Mouse (Mus musculus) liver, embryonic 11.5 days (tissue): ENCODE results near the gene Psmd14. TPM values are rescaled to one million over a fixed set of nuclear protein-coding genes. Genes with fewer than 3 reads are reported as not detected.

Experiments used
- ATAC-seq: fragments of 200-750 bp; cut with Nextera tagmentation; replicated peaks from 2 replicates; pipeline ENCODE4 v1.8.0; 2017; ENCODE audit warnings: moderate number of reproducible peaks, mild to moderate bottlenecking, moderate TSS enrichment, moderate library complexity; ENCODE audit not compliant: low FRiP score
- DNase-seq: peaks from one replicate; pipeline ENCODE4 v3.0.0-alpha.2; 2017; ENCODE audit warnings: low spot score
- H3K27ac ChIP-seq: fragments of 300-500 bp; sonication (generic); 2 replicates; pipeline ENCODE4 v1.5.1; 2014; ENCODE audit warnings: mild to moderate bottlenecking, low read depth, low read length, control low read depth
- H3K27me3 ChIP-seq: fragments of 300-500 bp; sonication (generic); replicated peaks from 2 replicates; pipeline ENCODE4 v1.6.1; 2014; ENCODE audit warnings: low read length, mixed read lengths; ENCODE audit not compliant: control insufficient read depth, insufficient read depth
- H3K36me3 ChIP-seq: fragments of 300-500 bp; sonication (generic); 2 replicates; pipeline ENCODE4 v1.6.1; 2014; ENCODE audit warnings: mild to moderate bottlenecking, low read length, moderate library complexity, mixed read lengths; ENCODE audit not compliant: control insufficient read depth, insufficient read depth
- H3K4me1 ChIP-seq: fragments of 300-500 bp; sonication (generic); replicated peaks from 2 replicates; pipeline ENCODE4 v1.6.1; 2014; ENCODE audit warnings: low read length, mixed read lengths; ENCODE audit not compliant: control insufficient read depth, insufficient read depth
- H3K4me2 ChIP-seq: fragments of 300-500 bp; sonication (generic); 2 replicates; pipeline ENCODE4 v1.6.1; 2014; ENCODE audit warnings: mild to moderate bottlenecking, control low read depth, moderate library complexity
- H3K4me3 ChIP-seq: fragments of 300-500 bp; sonication (generic); 2 replicates; pipeline ENCODE4 v1.5.1; 2014; ENCODE audit warnings: low read depth, low read length, control low read depth
- H3K9ac ChIP-seq: fragments of 300-500 bp; sonication (generic); 2 replicates; pipeline ENCODE4 v1.6.1; 2014; ENCODE audit warnings: low read depth, low read length, control low read depth
- H3K9me3 ChIP-seq: fragments of 300-500 bp; sonication (generic); 2 replicates; pipeline ENCODE4 v1.6.1; 2016; ENCODE audit warnings: low read length, inconsistent platforms, mixed read lengths; ENCODE audit not compliant: control insufficient read depth
- WGBS: fragments of 180-500 bp; shearing (Covaris S2); extraction: QIAGEN DNeasy Blood & Tissue Kit; methylation state at CpG from one replicate; pipeline ENCODE4 v1.1.7; 2014; 5-methylcytosine and 5-hydroxymethylcytosine counted together
- polyA plus RNA-seq: library from polyadenylated mRNA; unstranded; fragments of >200 nt; fragmentation: Nextera tagmentation; extraction: Ambion mirVana; gene quantifications from 2 replicates; pipeline ENCODE4 v1.2.1, GENCODE M21; 2014

Psmd14 gene
- polyA plus RNA-seq, 1 experiment from 2014 or later: 247 TPM

DNA sequence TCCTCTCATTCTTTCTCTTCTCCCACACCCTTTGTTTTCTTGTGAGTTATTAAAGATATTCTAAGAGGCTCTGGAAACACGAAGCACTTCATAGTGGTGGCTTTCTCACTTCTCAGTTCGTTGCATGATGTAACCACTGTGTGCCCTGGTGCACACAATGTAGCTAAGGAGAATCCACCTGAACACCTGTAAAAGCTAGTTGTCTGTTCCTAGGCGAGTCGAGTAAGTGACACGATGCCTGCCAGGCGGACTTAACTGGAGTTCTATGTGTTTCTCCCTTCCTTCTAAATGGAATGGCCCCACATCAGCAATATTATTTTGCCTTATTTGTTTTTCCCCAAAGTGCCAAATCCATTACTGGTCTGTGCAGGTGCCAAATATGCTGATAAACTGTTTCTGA, 101.6 kb downstream of the Psmd14 start:
- DNase-seq (peak; percentile 40), ATAC-seq (no peak)
- H3K9me3 ChIP-seq: no peaks in the 10 kb centered on the region
- H3K4me2 ChIP-seq: no peak overlapping the region
- H3K27me3 ChIP-seq: peaks cover 86% of the 10 kb centered on the region
- no peak overlapping the region for H3K4me3 ChIP-seq
- H3K4me1 ChIP-seq: peaks cover 10% of the 10 kb centered on the region
- WGBS: 9% methylated on average over 6 of the region's 6 CpGs
- no peak overlapping the region for H3K27ac ChIP-seq
- no peak overlapping the region for H3K9ac ChIP-seq
- H3K36me3 ChIP-seq: no peaks in the 10 kb centered on the region

- Histone ChIP-seq H3K4me1 (peaks cover 10% of the 10 kb centered on the region), H3K27me3 (peaks cover 82% of the 10 kb centered on the region), H3K4me3 (no peak overlapping the region), H3K27ac (no peak overlapping the region), H3K9ac (no peak overlapping the region), H3K4me2 (no peak overlapping the region), H3K36me3 (no peaks in the 10 kb centered on the region), H3K9me3 (no peaks in the 10 kb centered on the region)
- 23% methylated on average over 1 of the region's 1 CpGs for WGBS
- no peak for DNase-seq
- ATAC-seq: no peak
These were observed 102.0 kb downstream of the Psmd14 start for GRCm38 (mm10) chr2:61813521-61813920.

DNA sequence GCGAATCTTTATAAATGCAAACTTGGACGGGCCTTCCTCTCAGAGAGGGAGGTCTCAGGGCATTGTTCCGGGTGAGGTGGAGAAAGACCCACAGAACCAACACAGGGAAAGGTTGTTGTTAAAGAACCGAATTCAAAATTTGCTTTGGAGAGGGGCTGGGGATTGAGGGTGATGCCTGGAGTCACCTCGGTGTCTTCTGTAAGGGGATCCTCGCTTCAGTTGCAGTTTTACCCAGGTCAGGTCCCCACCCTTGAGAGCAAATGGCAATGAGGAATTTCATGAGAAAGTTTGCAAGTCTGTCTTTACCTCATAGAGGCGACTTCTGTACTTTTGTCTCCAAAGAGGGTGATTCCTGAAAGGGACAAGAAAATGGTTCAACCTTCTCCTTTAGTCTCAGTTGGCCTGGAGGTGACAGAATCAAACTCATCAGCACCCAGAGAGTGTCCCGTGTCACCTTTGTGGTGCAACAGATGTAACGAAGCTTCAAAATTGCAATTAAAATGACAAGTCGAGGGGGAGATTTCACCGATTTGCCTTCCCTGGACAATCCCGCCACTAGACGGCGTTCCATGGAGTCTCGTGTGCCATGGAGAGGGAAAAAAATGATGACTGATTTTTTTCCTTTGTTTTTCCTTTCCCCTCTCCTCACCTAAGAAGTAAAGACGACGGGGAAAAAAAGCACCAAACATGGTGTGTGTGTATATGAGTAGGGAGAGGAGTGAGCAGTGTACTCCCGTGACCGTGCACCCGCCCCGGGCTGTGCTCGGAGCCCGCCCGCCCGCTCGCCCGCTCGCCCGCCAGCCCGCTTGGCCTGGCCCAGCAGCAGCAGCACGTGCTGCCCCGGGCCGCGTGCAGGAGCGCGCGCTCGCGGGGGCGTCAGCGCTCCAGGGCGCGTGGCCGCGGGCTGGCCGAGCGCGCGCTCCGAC, 103.3 kb downstream of the Psmd14 start:
- DNase-seq (peak; percentile 49), ATAC-seq (peak; percentile 63)
- H3K27me3 ChIP-seq: peaks cover 69% of the 10 kb centered on the region
- no peaks in the 10 kb centered on the region for H3K9me3 ChIP-seq
- no peak overlapping the region for H3K9ac ChIP-seq
- H3K4me2 ChIP-seq: peak overlapping the region; percentile 77
- H3K4me3 ChIP-seq: peak overlapping the region; percentile 44
- no peak overlapping the region for H3K27ac ChIP-seq
- 4% methylated on average over 32 of the region's 50 CpGs for WGBS
- peaks cover 10% of the 10 kb centered on the region for H3K4me1 ChIP-seq
- H3K36me3 ChIP-seq: no peaks in the 10 kb centered on the region

- Histone ChIP-seq H3K36me3 (no peaks in the 10 kb centered on the region), H3K4me2 (peak overlapping the region; percentile 77), H3K4me1 (peaks cover 10% of the 10 kb centered on the region), H3K27ac (no peak overlapping the region), H3K9ac (peak overlapping the region; percentile 43; the same call in 1 of the 2 replicates), H3K9me3 (no peaks in the 10 kb centered on the region), H3K4me3 (peak overlapping the region; percentile 44), H3K27me3 (peaks cover 59% of the 10 kb centered on the region)
- DNase-seq: peak; percentile 56
- ATAC-seq: peak; percentile 42
- 15% methylated on average over 59 of the region's 66 CpGs for WGBS
These were observed 104.3 kb downstream of the Psmd14 start for GRCm38 (mm10) chr2:61815583-61816313.

- Histone ChIP-seq H3K4me1 (peaks cover 4% of the 10 kb centered on the region; the same call in 1 of the 2 replicates), H3K27ac (no peak overlapping the region), H3K9me3 (no peaks in the 10 kb centered on the region), H3K4me3 (no peak overlapping the region), H3K4me2 (no peak overlapping the region), H3K27me3 (peaks cover 35% of the 10 kb centered on the region), H3K36me3 (no peaks in the 10 kb centered on the region), H3K9ac (no peak overlapping the region)
- ATAC-seq (no peak), DNase-seq (no peak)
- 69% methylated on average over 1 of the region's 1 CpGs for WGBS
These were observed 106.7 kb downstream of the Psmd14 start for GRCm38 (mm10) chr2:61818197-61818596.

- Histone ChIP-seq H3K9me3 (no peaks in the 10 kb centered on the region), H3K4me3 (no peak overlapping the region), H3K36me3 (no peaks in the 10 kb centered on the region), H3K4me1 (peaks cover 4% of the 10 kb centered on the region; the same call in 1 of the 2 replicates), H3K27me3 (peaks cover 16% of the 10 kb centered on the region), H3K9ac (no peak overlapping the region), H3K27ac (no peak overlapping the region), H3K4me2 (no peak overlapping the region)
- 54% methylated on average over 4 of the region's 4 CpGs for WGBS
- ATAC-seq: no peak
- no peak for DNase-seq
These were observed 108.7 kb downstream of the Psmd14 start for GRCm38 (mm10) chr2:61820203-61820602.

DNA sequence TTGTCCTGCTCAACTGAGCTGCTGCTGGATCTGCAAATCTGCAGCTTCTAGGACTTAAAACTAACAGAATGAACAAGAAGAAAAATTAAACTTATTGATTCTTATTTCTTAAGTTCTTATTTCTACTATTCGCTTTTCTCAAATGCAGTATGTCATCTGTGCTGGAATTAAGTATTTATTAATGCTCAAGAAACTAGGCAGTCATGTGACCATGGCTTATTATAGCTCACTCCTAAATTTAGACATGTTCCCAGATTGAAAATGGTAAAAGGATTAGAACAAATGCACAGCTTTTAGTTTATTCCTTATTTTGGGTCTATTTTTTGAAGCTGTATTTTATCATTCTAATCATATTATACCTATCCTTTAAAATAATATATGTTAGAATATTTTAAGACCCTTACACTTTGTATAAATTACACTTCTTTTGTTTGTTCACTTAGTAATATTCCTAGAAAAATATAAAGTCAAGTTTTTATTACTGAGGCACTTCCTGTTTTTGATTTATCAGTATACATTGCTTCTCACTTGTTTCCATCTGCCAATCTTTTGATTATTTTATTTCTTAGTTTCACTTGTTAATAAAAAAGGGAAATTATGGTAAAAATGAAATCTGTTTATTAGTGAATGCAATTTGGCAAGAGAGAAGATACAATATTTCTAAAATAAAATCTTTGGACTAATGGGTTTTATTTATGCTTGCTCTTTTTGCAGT, 112.1 kb downstream of the Psmd14 start:
- Histone ChIP-seq H3K4me2 (no peak overlapping the region), H3K4me1 (no peaks in the 10 kb centered on the region), H3K27me3 (no peaks in the 10 kb centered on the region; the same call in 1 of the 2 replicates), H3K27ac (no peak overlapping the region), H3K36me3 (no peaks in the 10 kb centered on the region), H3K9me3 (no peaks in the 10 kb centered on the region), H3K4me3 (no peak overlapping the region), H3K9ac (no peak overlapping the region)
- 75% methylated on average over 1 of the region's 1 CpGs for WGBS
- no peak for ATAC-seq
- no peak for DNase-seq

DNA sequence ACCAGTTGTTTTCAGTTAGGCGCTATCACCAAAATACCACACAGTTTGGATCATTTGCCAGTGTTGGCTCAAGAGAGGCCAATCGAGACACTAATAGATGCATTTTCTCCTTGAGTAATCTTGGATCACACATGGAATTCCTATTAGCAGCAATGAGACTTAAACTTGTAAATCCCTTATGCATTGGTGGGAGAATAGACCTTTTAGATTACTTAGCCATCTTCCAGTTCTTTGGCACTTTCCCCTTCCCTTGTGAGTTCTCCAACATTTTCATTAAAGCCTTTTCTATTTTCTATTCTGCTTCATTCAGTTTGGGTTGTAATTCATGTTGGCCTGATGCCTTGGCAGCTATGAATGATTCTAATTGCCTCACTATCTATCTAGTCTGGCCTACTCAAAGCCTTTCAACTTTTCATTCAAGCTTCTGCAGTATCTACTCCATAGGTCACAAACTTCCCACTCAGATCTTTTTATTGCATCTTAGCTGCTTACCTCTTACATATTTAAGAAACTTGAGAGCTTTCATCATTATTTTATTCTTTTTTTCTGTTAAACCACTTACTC, 125.8 kb downstream of the Psmd14 start:
- 74% methylated on average over 2 of the region's 2 CpGs for WGBS

More for the DNA sequence above, 125.8 kb downstream of the Psmd14 start:
- H3K9ac ChIP-seq: no peak overlapping the region
- no peak overlapping the region for H3K4me3 ChIP-seq
- no peaks in the 10 kb centered on the region for H3K27me3 ChIP-seq
- H3K9me3 ChIP-seq: no peaks in the 10 kb centered on the region
- ATAC-seq: no peak
- no peaks in the 10 kb centered on the region for H3K36me3 ChIP-seq
- no peak for DNase-seq
- H3K4me1 ChIP-seq: no peaks in the 10 kb centered on the region
- no peak overlapping the region for H3K27ac ChIP-seq
- H3K4me2 ChIP-seq: no peak overlapping the region
